Mouse (Mus musculus): ENCODE measurements around the gene Slc8a1. TPM values are rescaled to one million over a fixed set of nuclear protein-coding genes. Genes with fewer than 3 reads are reported as not detected.

The Slc8a1 gene
- total RNA-seq, 2 experiments from 2014 or later, result 270 to 277 TPM

- no peak overlapping the region for H3K4me3 ChIP-seq
- H3K27ac ChIP-seq, result no peak overlapping the region
- TF ChIP-seq CTCF (IDR thresholded peaks at IDR 0.05), result no peak
- intact Hi-C loops (cut with DNase I), result no loop called here
- DNase-seq (ENCODE audit: extremely low spot score in 1 of 2, low spot score in 2 of 2), result no peak
Measured at GRCm38 (mm10) chr17:81550864-81551263, 187.3 kb downstream of the Slc8a1 start.

- no peak for DNase-seq (ENCODE audit: extremely low spot score in 1 of 2, low spot score in 2 of 2)
- intact Hi-C loops (cut with DNase I), result loop anchor here (10.0 kb wide), 1 partner anchor 1407 kb away; no protein-coding TSS in a partner anchor
- H3K27ac ChIP-seq, result no peak overlapping the region
- H3K4me3 ChIP-seq, result no peak overlapping the region
- no peak for TF ChIP-seq CTCF (IDR thresholded peaks at IDR 0.05)
Measured at GRCm38 (mm10) chr17:81548016-81548415, 190.2 kb downstream of the Slc8a1 start.

- TF ChIP-seq CTCF (IDR thresholded peaks at IDR 0.05), result no peak
- intact Hi-C loops (cut with DNase I), result loop anchor here (10.0 kb wide), 1 partner anchor 1408 kb away; no protein-coding TSS in a partner anchor
- no peak for DNase-seq (ENCODE audit: extremely low spot score in 1 of 2, low spot score in 2 of 2)
- Histone ChIP-seq H3K4me3 (no peak overlapping the region), H3K27ac (peak overlapping the region; percentile 18; the same call in 1 of the 2 replicates)
Measured at GRCm38 (mm10) chr17:81546525-81546924, 191.7 kb downstream of the Slc8a1 start.

- no peak for TF ChIP-seq CTCF (IDR thresholded peaks at IDR 0.05)
- Histone ChIP-seq H3K27ac (peak overlapping the region; percentile 18; the same call in 1 of the 2 replicates), H3K4me3 (no peak overlapping the region)
- intact Hi-C loops (cut with DNase I), result loop anchor here (10.0 kb wide), 1 partner anchor 1409 kb away; no protein-coding TSS in a partner anchor
- DNase-seq (ENCODE audit: extremely low spot score in 1 of 2, low spot score in 2 of 2), result no peak
Measured at GRCm38 (mm10) chr17:81546012-81546411, 192.2 kb downstream of the Slc8a1 start.

- intact Hi-C loops (cut with DNase I), result loop anchor here (10.0 kb wide), 1 partner anchor 1410 kb away; no protein-coding TSS in a partner anchor
- H3K27ac ChIP-seq, result no peak overlapping the region; the same call in 1 of the 2 replicates
- TF ChIP-seq CTCF (IDR thresholded peaks at IDR 0.05), result no peak
- no peak for DNase-seq (ENCODE audit: extremely low spot score in 1 of 2, low spot score in 2 of 2)
- H3K4me3 ChIP-seq, result no peak overlapping the region
Measured at GRCm38 (mm10) chr17:81544926-81545325, 193.3 kb downstream of the Slc8a1 start.

GRCm38 (mm10) chr17:81542313-81543185 is 195.6 kb downstream of the Slc8a1 start:
- no peak for TF ChIP-seq CTCF (IDR thresholded peaks at IDR 0.05)
- H3K4me3 ChIP-seq, result no peak overlapping the region
- peak in 1 of 2 experiments; percentile 31 for DNase-seq (ENCODE audit: extremely low spot score in 1 of 2, low spot score in 2 of 2)
- intact Hi-C loops (cut with DNase I), result loop anchor here (10.0 kb wide), 1 partner anchor 1412 kb away; no protein-coding TSS in a partner anchor
- no peak overlapping the region for H3K27ac ChIP-seq

- H3K4me3 ChIP-seq, result no peak overlapping the region
- DNase-seq (ENCODE audit: extremely low spot score in 1 of 2, low spot score in 2 of 2), result no peak
- no peak for TF ChIP-seq CTCF (IDR thresholded peaks at IDR 0.05)
- H3K27ac ChIP-seq, result no peak overlapping the region; the same call in 1 of the 2 replicates
- intact Hi-C loops (cut with DNase I), result no loop called here
Measured at GRCm38 (mm10) chr17:81538163-81539160, 199.7 kb downstream of the Slc8a1 start.

- intact Hi-C loops (cut with DNase I), result no loop called here
Measured at GRCm38 (mm10) chr17:81536093-81536492, 202.1 kb downstream of the Slc8a1 start.

GRCm38 (mm10) chr17:81529849-81530248 is 208.3 kb downstream of the Slc8a1 start:
- intact Hi-C loops (cut with DNase I), result no loop called here
- no peak overlapping the region; the same call in 1 of the 2 replicates for H3K27ac ChIP-seq

More at GRCm38 (mm10) chr17:81536093-81536492, 202.1 kb downstream of the Slc8a1 start:
- Histone ChIP-seq H3K4me3 (no peak overlapping the region), H3K27ac (peak overlapping the region; percentile 61)
- DNase-seq (ENCODE audit: extremely low spot score in 1 of 2, low spot score in 2 of 2), result no peak
- no peak for TF ChIP-seq CTCF (IDR thresholded peaks at IDR 0.05)

GRCm38 (mm10) chr17:81528940-81529339 is 209.2 kb downstream of the Slc8a1 start:
- Histone ChIP-seq H3K4me3 (no peak overlapping the region), H3K27ac (peak overlapping the region; percentile 18; the same call in 1 of the 2 replicates)
- intact Hi-C loops (cut with DNase I), result no loop called here
- DNase-seq (ENCODE audit: extremely low spot score in 1 of 2, low spot score in 2 of 2), result no peak
- no peak for TF ChIP-seq CTCF (IDR thresholded peaks at IDR 0.05)

More at GRCm38 (mm10) chr17:81529849-81530248, 208.3 kb downstream of the Slc8a1 start:
- no peak for DNase-seq (ENCODE audit: extremely low spot score in 1 of 2, low spot score in 2 of 2)
- no peak for TF ChIP-seq CTCF (IDR thresholded peaks at IDR 0.05)
- H3K4me3 ChIP-seq, result no peak overlapping the region

- Histone ChIP-seq H3K27ac (no peak overlapping the region), H3K4me3 (no peak overlapping the region)
- intact Hi-C loops (cut with DNase I), result no loop called here
- no peak for DNase-seq (ENCODE audit: extremely low spot score in 1 of 2, low spot score in 2 of 2)
- TF ChIP-seq CTCF (IDR thresholded peaks at IDR 0.05), result no peak
Measured at GRCm38 (mm10) chr17:81526463-81526862, 211.7 kb downstream of the Slc8a1 start.

All from left cerebral cortex, adult 2 months (tissue).